Mouse (Mus musculus): Measurements from ENCODE around the gene Leng8.

The Leng8 gene

GRCm38 (mm10) chr7:4126992-4127785 is 9.7 kb upstream of the Leng8 start:
- no peak for DNase-seq (ENCODE audit: low spot score in 2 of 2)

DNA sequence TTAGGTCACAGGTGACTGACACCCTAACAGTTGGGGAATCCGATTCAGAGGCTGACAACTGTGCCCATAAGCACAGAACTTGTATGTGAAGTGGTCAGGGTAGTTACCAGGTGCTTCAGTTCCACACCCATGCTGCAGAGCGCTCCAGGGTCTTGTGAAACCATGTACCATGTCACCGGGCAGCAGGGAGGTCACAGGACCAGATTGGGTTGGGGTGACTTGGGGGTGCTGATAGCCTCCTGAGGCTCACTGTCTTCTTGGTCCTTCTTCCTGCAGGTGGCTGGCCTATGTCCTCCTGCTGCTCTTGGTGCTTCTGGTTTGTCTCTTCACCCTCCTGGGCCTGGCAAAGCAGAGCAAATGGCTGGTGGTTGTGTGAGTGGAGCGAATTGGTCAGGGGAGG is 8.9 kb upstream of the Leng8 start:
- no peak for DNase-seq (ENCODE audit: low spot score in 2 of 2)

DNA sequence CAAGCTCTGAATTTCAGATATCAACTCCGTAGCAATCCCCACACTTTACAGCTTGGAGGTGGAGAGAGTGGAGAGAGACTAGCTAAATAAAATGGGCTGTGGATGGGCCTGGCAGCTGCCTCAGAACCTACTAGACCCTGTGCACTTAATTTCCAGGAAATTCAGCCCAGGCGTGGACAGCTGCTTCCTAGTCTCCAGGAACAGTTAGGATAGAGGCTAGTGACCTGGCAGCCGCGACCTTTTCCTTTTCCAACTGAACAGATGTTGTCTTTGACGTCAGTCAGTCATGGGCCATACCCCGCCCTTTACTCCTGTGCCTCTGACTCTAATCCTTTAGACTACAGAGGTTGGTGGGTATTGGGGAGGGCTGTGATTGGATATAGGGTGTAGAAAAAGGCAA is 8.0 kb upstream of the Leng8 start:
- DNase-seq (ENCODE audit: low spot score in 2 of 2) = no peak

DNA sequence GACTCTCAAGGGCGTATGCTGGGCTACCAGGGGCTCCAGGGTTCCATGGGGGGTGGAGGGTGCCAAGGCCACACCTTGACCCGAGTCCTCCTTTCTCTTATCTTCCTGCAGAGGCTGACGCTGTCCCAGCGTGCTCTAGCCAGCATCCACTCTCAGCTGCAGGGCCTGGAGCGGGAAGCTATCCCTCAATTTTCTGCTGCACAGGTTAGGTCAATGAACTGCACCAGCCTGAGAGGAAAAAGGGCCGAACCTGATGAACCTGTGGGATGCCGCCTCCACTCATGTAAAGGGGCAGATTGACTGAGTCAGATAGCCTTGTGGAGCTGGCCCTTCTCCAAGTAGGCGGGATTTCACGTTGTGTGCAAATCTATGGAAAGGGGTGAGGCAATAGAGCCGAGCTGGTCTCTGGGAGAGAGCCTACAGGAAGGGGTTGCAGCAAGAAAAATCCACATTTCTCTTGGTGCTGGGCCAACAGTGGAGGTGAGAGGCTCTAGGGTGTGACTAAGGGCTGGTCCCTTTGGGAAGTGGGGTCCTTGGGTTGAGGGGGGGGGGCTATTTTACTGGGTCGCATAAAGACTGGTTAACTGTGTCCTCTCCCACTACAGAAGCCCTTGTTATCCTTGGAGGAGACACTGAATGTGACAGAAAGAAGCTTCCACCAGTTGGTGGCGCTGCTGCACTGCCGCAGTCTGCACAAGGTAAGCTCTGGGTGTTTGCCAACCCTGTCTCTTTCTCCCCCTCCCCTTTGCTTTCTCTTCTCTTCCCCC is 6.0 kb upstream of the Leng8 start:
- peak in 1 of 2 experiments; percentile 86 for DNase-seq (ENCODE audit: low spot score in 2 of 2)

DNA sequence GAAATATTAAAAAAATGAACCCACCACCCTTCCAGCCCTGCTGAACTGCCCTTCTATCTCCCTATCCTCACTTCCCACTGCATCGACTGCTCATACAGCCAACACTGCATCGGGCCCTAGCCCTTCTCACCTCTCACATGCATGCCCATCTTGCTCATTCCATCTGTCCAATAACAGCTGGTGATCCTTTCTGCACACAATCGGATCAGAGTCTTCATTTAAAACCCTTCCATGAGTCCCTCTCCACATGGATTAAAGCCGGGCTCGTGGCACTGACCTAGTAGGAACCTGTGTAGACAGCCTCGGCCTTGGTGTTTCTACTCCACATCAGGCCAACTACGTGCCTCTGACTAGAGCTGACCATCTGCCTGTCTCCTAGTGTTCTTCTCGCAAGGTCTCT is 4.9 kb upstream of the Leng8 start:
- no peak for DNase-seq (ENCODE audit: low spot score in 2 of 2)

DNA sequence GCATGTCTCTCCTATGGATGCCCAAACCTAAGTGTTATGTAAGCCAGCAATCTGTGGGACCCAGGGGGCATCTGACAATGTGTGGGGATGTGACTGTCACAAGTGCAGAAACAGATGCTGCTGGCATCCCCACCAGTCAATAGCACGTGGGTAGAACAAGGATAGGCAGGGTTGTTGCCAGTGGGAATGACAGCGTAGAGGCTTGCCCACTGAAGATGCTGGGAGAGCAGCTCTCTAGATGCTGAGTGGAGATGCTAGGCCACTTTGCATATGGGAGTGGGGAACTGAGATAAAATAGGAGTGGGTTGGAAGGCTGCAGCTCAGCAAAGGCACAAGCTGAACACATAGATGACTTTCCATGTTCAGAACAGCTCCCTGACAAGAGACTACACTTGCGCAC is 4.3 kb upstream of the Leng8 start:
- peak in 1 of 2 experiments; percentile 74 for DNase-seq (ENCODE audit: low spot score in 2 of 2)

GRCm38 (mm10) chr7:4132998-4133397 is 3.8 kb upstream of the Leng8 start:
- no peak for DNase-seq (ENCODE audit: low spot score in 2 of 2)

GRCm38 (mm10) chr7:4134911-4135310 is 1.9 kb upstream of the Leng8 start:
- peak in 1 of 2 experiments; percentile 1 for DNase-seq (ENCODE audit: low spot score in 2 of 2)

GRCm38 (mm10) chr7:4136404-4136770 is 452 bp upstream of the Leng8 start:
- DNase-seq (ENCODE audit: low spot score in 2 of 2) = no peak

DNA sequence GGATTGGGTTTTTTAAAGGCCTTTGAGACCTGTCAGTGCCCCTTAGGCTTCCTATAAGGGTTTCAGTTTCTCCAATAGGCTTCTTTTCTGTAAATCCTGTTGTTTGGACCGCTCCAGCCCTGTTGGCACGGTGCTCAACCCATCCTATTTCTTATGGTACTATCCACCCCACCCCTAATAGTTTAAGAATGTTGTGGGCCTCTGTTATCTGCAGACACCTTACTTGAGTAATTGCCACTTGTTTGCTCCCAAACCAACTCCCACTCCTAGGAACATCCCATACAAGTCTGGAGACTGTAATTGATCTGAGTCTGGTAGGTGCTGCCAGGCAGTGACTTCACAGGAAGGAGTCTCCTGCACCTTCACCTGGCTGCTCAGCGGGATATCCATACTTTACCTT is 907 bp downstream of the Leng8 start:
- no peak for DNase-seq (ENCODE audit: low spot score in 2 of 2)

DNA sequence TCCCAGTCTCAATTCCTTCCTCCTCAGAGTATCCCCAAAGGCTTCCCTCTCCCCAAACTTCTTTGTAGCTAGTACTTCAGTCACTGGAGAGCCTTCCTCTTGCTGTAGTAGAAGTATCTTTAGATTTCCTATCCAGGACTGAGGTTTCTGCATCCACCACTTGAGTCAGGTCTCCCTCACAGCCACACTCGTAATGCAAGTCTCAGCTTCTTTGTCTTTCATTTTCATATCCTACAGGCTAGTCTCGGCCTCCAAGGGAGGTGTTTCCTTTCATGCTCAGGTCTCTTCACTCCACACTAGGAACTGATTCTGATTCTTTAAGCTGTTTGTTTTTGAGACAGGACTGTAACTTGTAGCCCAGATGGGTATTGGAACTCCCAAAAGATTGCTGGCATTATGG is 1.3 kb downstream of the Leng8 start:
- DNase-seq (ENCODE audit: low spot score in 2 of 2) = no peak

- DNase-seq (ENCODE audit: low spot score in 2 of 2) = no peak
These were observed 1.8 kb downstream of the Leng8 start for GRCm38 (mm10) chr7:4138671-4139070.

DNA sequence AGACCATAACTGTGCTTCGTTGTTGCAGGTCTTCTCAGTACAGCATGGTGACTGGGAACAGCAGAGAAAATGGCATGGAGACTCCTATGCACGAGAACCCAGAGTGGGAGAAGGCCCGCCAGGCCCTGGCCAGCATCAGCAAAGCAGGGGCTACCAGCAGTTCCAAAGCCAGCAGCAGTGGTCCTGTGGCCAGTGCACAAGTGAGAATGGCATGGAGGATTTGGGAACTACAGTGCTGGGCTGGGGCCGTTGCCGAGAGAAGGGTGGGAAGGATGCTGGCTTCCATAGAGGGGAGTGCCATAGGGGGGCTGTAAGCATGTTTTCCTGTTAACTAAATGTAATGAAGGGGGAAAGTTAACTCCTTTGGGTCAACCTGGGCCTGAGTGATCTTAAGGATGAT is 2.6 kb downstream of the Leng8 start:
- peak in 1 of 2 experiments; percentile 1 for DNase-seq (ENCODE audit: low spot score in 2 of 2)

- peak in 1 of 2 experiments; percentile 1 for DNase-seq (ENCODE audit: low spot score in 2 of 2)
These were observed 4.9 kb downstream of the Leng8 start for GRCm38 (mm10) chr7:4141648-4142325.

DNA sequence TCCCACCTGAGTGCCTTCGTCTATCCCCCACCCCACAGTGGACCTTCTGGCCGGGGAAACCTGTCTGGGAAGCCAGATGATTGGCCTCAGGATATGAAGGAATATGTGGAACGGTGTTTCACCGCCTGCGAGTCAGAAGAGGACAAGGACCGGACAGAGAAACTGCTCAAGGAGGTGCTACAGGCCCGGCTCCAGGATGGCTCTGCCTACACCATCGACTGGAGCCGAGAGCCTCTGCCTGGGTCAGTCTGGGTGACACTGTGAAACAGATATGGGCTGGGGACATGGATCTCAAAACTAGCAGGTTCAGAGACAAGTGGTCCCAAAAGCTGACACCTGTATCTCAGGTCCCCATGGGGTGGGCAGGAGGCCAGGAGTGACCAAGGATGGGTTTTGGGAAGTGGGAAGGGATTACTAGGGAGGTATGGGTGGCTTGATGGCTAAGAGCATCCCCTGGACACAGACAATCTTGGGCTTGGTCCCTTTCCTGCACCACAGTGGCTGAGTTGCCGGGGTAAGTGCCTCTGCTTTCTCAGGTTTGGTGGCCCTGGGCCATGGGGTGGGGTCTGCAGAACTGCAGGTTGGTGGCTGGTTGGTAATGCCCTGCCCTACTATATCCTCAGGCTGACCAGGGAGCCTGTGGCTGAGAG is 6.1 kb downstream of the Leng8 start:
- DNase-seq (ENCODE audit: low spot score in 2 of 2) = no peak

- DNase-seq (ENCODE audit: low spot score in 2 of 2) = peak in 1 of 2 experiments; percentile 2
These were observed 6.7 kb downstream of the Leng8 start for GRCm38 (mm10) chr7:4143506-4143905.

GRCm38 (mm10) chr7:4144046-4144445 is 7.2 kb downstream of the Leng8 start:
- peak in 1 of 2 experiments; percentile 1 for DNase-seq (ENCODE audit: low spot score in 2 of 2)

GRCm38 (mm10) chr7:4144766-4145551 is 8.1 kb downstream of the Leng8 start:
- peak in 1 of 2 experiments; percentile 7 for DNase-seq (ENCODE audit: low spot score in 2 of 2)

GRCm38 (mm10) chr7:4145552-4146190 is 8.8 kb downstream of the Leng8 start:
- DNase-seq (ENCODE audit: low spot score in 2 of 2) = peak; percentile 5 to 69
